Mouse (Mus musculus): ENCODE measurements around the gene Slx1b. TPM values are rescaled to one million over a fixed set of nuclear protein-coding genes. Genes with fewer than 3 reads are reported as not detected.
"Not testable (repeated sequence)": the region's sequence is repeated elsewhere in the genome, so short reads cannot be mapped to it uniquely, and the experiment has no call there.

The Slx1b gene
- polyA plus RNA-seq, 1 experiment from 2014 or later, result 10.9 TPM

- ATAC-seq (ENCODE audit: low FRiP score); H3K27me3 ChIP-seq (ENCODE audit: control insufficient read depth, insufficient read depth, low read length); H3K4me3 ChIP-seq (replicated peaks; ENCODE audit: low read length); H3K4me1 ChIP-seq (replicated peaks; ENCODE audit: control insufficient read depth, insufficient read depth, low read length); H3K4me2 ChIP-seq (replicated peaks); H3K27ac ChIP-seq; DNase-seq (ENCODE audit: low spot score); H3K9me3 ChIP-seq (ENCODE audit: control insufficient read depth, low read length); H3K9ac ChIP-seq: not testable (repeated sequence)
- WGBS, result 74% methylated on average over 4 of the region's 4 CpGs
- peaks cover 29% of the 10 kb centered on the region for H3K36me3 ChIP-seq (replicated peaks; ENCODE audit: control insufficient read depth, insufficient read depth)
These were observed 7.4 kb downstream of the Slx1b start for GRCm38 (mm10) chr7:126688156-126688555.

DNA sequence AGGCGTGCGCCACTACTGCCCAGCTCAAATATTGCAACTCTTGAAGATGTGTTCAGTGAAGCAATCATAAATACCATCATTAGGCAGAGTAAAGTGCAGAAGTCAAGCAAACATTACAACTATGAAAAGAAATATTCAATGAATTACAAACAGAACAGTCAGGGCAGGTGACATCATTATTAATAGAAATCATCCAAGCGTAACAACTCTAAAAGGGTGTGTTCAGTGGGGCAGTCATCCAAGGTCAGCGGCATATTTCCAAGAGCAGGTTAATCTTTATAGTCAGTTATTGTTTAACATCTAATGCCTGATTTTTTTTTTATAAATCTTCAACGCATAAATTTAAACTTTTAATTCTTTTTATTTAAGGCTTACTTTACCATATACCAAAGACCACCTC, 14.4 kb downstream of the Slx1b start:
- Histone ChIP-seq H3K27ac (no peak overlapping the region), H3K9me3 (ENCODE audit: control insufficient read depth, low read length) (no peaks in the 10 kb centered on the region), H3K9ac (no peak overlapping the region), H3K4me1 (replicated peaks; ENCODE audit: control insufficient read depth, insufficient read depth, low read length) (no peaks in the 10 kb centered on the region), H3K4me3 (replicated peaks; ENCODE audit: low read length) (no peak overlapping the region), H3K36me3 (replicated peaks; ENCODE audit: control insufficient read depth, insufficient read depth) (no peaks in the 10 kb centered on the region), H3K4me2 (replicated peaks) (no peak overlapping the region), H3K27me3 (ENCODE audit: control insufficient read depth, insufficient read depth, low read length) (no peaks in the 10 kb centered on the region)
- ATAC-seq (ENCODE audit: low FRiP score) (no peak), DNase-seq (ENCODE audit: low spot score) (no peak)
- 93% methylated on average over 5 of the region's 5 CpGs for WGBS

DNA sequence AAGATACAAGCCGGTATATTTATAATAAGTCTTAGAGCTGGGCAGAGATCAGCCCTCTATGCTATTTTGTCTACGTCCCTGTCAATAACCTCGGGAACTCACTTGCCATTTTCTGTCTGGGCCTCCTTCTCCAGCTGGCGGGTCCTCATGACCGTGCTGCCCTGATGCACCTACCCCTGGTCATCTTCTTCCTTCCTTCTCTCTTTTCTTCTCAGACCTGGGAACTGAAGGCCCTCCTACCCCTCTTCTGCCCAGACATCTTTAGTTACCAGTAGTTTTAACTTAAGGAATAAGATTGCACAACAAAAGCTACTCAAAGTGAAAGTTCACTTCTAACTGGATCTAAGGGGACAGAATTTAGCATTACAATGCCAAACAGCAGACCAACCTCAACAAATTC, 15.9 kb downstream of the Slx1b start:
- no peak for ATAC-seq (ENCODE audit: low FRiP score)

DNA sequence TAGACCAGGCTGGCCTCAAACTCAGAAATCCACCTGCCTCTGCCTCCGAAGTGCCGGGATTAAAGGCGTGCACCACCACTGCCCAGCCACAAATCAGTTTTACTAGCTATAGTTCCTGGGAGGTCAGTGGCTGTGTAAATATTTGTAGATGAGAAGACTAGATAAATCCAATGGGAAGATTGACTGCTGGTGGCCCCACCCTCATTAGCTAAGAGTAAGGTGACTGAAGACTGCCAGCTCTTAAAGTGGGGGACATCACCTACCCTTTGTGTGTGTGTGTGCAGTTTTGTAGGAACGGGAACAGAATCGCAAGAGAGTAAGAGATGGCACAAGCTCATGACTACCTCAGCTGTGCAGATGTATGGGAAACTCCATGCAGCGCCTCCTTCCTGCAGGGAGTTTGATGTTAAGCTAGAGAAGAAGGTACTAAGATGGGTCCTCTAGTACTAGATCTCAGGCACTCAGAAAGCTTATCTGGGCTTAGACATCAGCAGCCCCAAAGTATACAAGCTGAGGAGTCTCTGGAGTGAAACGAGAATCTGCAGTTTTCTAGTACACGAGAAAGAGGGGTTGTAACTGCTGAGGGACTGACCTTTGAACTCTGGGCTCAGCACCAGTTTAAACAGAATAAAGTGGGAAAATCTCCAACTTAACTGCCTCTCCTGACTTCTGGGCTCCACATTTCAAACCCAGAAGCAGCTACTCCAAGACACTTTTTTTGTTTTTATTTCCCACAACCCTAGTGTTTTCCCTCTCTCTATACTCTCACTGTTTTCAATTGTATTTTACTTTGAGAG, 16.8 kb downstream of the Slx1b start:
- Histone ChIP-seq H3K27me3 (ENCODE audit: control insufficient read depth, insufficient read depth, low read length) (no peaks in the 10 kb centered on the region), H3K4me2 (replicated peaks) (no peak overlapping the region), H3K9me3 (ENCODE audit: control insufficient read depth, low read length) (no peaks in the 10 kb centered on the region), H3K4me3 (replicated peaks; ENCODE audit: low read length) (no peak overlapping the region), H3K27ac (no peak overlapping the region), H3K9ac (no peak overlapping the region), H3K4me1 (replicated peaks; ENCODE audit: control insufficient read depth, insufficient read depth, low read length) (no peaks in the 10 kb centered on the region), H3K36me3 (replicated peaks; ENCODE audit: control insufficient read depth, insufficient read depth) (peaks cover 9% of the 10 kb centered on the region; the same call in 1 of the 2 replicates)
- 88% methylated on average over 8 of the region's 8 CpGs for WGBS
- ATAC-seq (ENCODE audit: low FRiP score) (no peak), DNase-seq (ENCODE audit: low spot score) (no peak)

More for the DNA sequence above, 15.9 kb downstream of the Slx1b start:
- WGBS, result 95% methylated on average over 5 of the region's 5 CpGs
- Histone ChIP-seq H3K4me2 (replicated peaks) (no peak overlapping the region), H3K4me1 (replicated peaks; ENCODE audit: control insufficient read depth, insufficient read depth, low read length) (no peaks in the 10 kb centered on the region), H3K9ac (no peak overlapping the region), H3K4me3 (replicated peaks; ENCODE audit: low read length) (no peak overlapping the region), H3K9me3 (ENCODE audit: control insufficient read depth, low read length) (no peaks in the 10 kb centered on the region), H3K27me3 (ENCODE audit: control insufficient read depth, insufficient read depth, low read length) (no peaks in the 10 kb centered on the region), H3K27ac (no peak overlapping the region), H3K36me3 (replicated peaks; ENCODE audit: control insufficient read depth, insufficient read depth) (0 out of 2 replicates have a peak, but pooled peaks cover 9% of the 10 kb centered on the region)
- DNase-seq (ENCODE audit: low spot score), result no peak

DNA sequence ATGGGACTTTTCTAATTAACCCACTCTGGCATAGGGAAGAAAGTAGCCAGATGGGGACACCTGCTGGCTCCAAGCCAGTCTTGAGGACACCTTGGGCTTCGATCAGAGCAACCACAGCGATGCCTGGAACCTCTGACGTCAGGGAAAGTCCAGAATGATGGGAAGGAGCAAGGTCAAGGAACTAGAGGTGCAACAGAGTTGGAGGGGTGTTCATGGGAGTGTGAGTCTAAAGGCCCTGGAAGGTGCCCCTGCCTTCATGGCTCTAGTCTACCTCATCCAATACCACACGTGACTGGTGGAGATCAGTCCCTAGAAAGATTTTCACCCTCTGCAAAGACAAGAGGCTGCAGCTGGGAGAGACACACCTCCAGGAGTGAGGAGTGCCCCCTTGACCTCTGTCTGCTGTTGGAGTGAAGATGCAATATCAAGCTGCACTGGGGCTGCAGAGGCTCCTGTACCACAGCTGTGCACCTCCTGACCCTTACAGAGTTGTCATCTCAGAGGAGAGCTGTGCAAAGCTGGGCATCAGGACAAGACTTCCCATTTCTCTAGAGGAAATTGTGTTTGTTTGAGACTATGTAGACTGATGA, 18.9 kb downstream of the Slx1b start:
- Histone ChIP-seq H3K27me3 (ENCODE audit: control insufficient read depth, insufficient read depth, low read length) (no peaks in the 10 kb centered on the region), H3K27ac (no peak overlapping the region), H3K4me2 (replicated peaks) (no peak overlapping the region), H3K36me3 (replicated peaks; ENCODE audit: control insufficient read depth, insufficient read depth) (peaks cover 25% of the 10 kb centered on the region), H3K9ac (no peak overlapping the region), H3K4me1 (replicated peaks; ENCODE audit: control insufficient read depth, insufficient read depth, low read length) (no peaks in the 10 kb centered on the region), H3K4me3 (replicated peaks; ENCODE audit: low read length) (no peak overlapping the region), H3K9me3 (ENCODE audit: control insufficient read depth, low read length) (no peaks in the 10 kb centered on the region)
- WGBS, result 76% methylated on average over 4 of the region's 4 CpGs
- ATAC-seq (ENCODE audit: low FRiP score), result no peak
- DNase-seq (ENCODE audit: low spot score), result no peak

- Histone ChIP-seq H3K9ac (no peak within 1 kb of the TSS), H3K4me3 (replicated peaks; ENCODE audit: low read length) (no peak within 1 kb of the TSS), H3K9me3 (ENCODE audit: control insufficient read depth, low read length) (no peaks in the 10 kb centered on the region), H3K4me2 (replicated peaks) (no peak within 1 kb of the TSS), H3K27ac (no peak within 1 kb of the TSS), H3K27me3 (ENCODE audit: control insufficient read depth, insufficient read depth, low read length) (no peaks in the 10 kb centered on the region), H3K36me3 (replicated peaks; ENCODE audit: control insufficient read depth, insufficient read depth) (peaks cover 30% of the 10 kb centered on the region), H3K4me1 (replicated peaks; ENCODE audit: control insufficient read depth, insufficient read depth, low read length) (no peaks in the 10 kb centered on the region)
- ATAC-seq (ENCODE audit: low FRiP score) (no peak), DNase-seq (ENCODE audit: low spot score) (no peak)
- 83% methylated on average over 1 of the region's 1 CpGs for WGBS
These were observed 19.4 kb downstream of the Slx1b start, which contains the start of gene Sult1a1 for GRCm38 (mm10) chr7:126676207-126676606. Gene Sult1a1 (minus strand): TSS chr7:126676432.

DNA sequence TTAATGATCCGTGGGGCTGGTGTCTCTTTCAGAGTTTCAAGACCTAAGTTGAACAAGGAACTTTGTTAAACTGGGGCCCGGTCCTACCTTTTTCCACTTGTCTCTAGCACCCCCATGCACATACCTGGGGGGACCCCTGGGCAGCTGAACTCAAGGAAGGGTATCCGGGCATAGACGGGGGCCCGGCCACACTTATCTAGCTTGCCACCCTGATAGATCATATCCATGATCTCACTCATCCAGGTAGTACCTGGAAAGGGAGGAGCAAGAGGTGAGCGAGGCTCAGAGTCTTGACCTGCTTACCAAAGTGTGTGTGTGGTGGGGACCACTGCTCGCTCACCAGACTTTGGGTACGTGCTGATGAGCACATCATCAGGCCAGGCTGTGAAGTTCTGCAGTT, 20.5 kb downstream of the Slx1b start:
- H3K27ac ChIP-seq, result no peak overlapping the region
- H3K4me1 ChIP-seq (replicated peaks; ENCODE audit: control insufficient read depth, insufficient read depth, low read length), result no peaks in the 10 kb centered on the region
- no peaks in the 10 kb centered on the region for H3K27me3 ChIP-seq (ENCODE audit: control insufficient read depth, insufficient read depth, low read length)
- H3K9me3 ChIP-seq (ENCODE audit: control insufficient read depth, low read length), result no peaks in the 10 kb centered on the region
- ATAC-seq (ENCODE audit: low FRiP score) (no peak), DNase-seq (ENCODE audit: low spot score) (no peak)
- H3K4me2 ChIP-seq (replicated peaks), result no peak overlapping the region
- no peak overlapping the region for H3K9ac ChIP-seq
- H3K4me3 ChIP-seq (replicated peaks; ENCODE audit: low read length), result no peak overlapping the region
- H3K36me3 ChIP-seq (replicated peaks; ENCODE audit: control insufficient read depth, insufficient read depth), result peaks cover 34% of the 10 kb centered on the region
- 93% methylated on average over 8 of the region's 8 CpGs for WGBS

GRCm38 (mm10) chr7:126672111-126672510, 23.5 kb downstream of the Slx1b start:
- no peak overlapping the region for H3K4me3 ChIP-seq (replicated peaks; ENCODE audit: low read length)
- 97% methylated on average over 9 of the region's 9 CpGs for WGBS

DNA sequence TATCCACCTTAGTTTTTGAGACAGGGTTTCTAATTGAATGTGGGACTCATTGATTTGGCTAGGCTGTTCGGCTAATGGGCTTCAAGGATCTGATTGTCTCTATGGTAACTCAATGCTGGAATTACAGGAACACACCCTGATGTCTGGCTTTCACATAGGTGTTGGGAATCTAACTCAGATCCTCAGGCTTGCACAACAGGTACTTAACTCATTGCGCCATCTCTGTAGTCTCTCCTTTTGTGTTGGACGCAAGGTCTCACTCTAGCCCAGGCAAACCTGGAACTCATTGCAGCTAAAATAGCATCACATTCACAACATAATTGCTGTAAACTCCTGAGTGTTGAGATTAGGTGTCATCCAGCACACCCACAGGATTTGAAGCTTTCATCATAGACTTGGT, 25.4 kb downstream of the Slx1b start:
- peaks cover 41% of the 10 kb centered on the region for H3K36me3 ChIP-seq (replicated peaks; ENCODE audit: control insufficient read depth, insufficient read depth)

More at GRCm38 (mm10) chr7:126672111-126672510, 23.5 kb downstream of the Slx1b start:
- Histone ChIP-seq H3K9ac (no peak overlapping the region), H3K4me2 (replicated peaks) (no peak overlapping the region), H3K4me1 (replicated peaks; ENCODE audit: control insufficient read depth, insufficient read depth, low read length) (no peaks in the 10 kb centered on the region), H3K27ac (no peak overlapping the region), H3K9me3 (ENCODE audit: control insufficient read depth, low read length) (no peaks in the 10 kb centered on the region), H3K27me3 (ENCODE audit: control insufficient read depth, insufficient read depth, low read length) (no peaks in the 10 kb centered on the region), H3K36me3 (replicated peaks; ENCODE audit: control insufficient read depth, insufficient read depth) (peaks cover 40% of the 10 kb centered on the region)
- DNase-seq (ENCODE audit: low spot score) (no peak), ATAC-seq (ENCODE audit: low FRiP score) (no peak)

More for the DNA sequence above, 25.4 kb downstream of the Slx1b start:
- no peak overlapping the region for H3K9ac ChIP-seq
- 94% methylated on average over 3 of the region's 3 CpGs for WGBS
- no peak for DNase-seq (ENCODE audit: low spot score)
- no peak for ATAC-seq (ENCODE audit: low FRiP score)
- no peak overlapping the region for H3K27ac ChIP-seq
- H3K4me3 ChIP-seq (replicated peaks; ENCODE audit: low read length), result no peak overlapping the region
- no peaks in the 10 kb centered on the region for H3K27me3 ChIP-seq (ENCODE audit: control insufficient read depth, insufficient read depth, low read length)
- H3K4me2 ChIP-seq (replicated peaks), result no peak overlapping the region
- H3K4me1 ChIP-seq (replicated peaks; ENCODE audit: control insufficient read depth, insufficient read depth, low read length), result no peaks in the 10 kb centered on the region
- H3K9me3 ChIP-seq (ENCODE audit: control insufficient read depth, low read length), result no peaks in the 10 kb centered on the region

All from hindbrain, embryonic 14.5 days (tissue).